Mouse (Mus musculus) embryonic facial prominence, embryonic 11.5 days (tissue): ENCODE measurements at regions not wholly inside any gene's neighbourhood (a gene's known extent, or its start where the extent isn't known, plus 50 kb on each side); places are given as distances from the start of the nearest gene placed in this dataset.

Experiments
- ATAC-seq: fragments of 200-750 bp; cut with Nextera tagmentation; replicated peaks from 2 replicates; pipeline ENCODE4 v1.8.0; 2017; ENCODE audit warnings: low read depth; ENCODE audit not compliant: insufficient number of reproducible peaks, low FRiP score, low TSS enrichment
- DNase-seq: peaks from one replicate; pipeline ENCODE4 v3.0.0-alpha.2; 2015; ENCODE audit warnings: low spot score
- H3K27ac ChIP-seq: fragments of 300-500 bp; sonication (generic); replicated peaks from 2 replicates; pipeline ENCODE4 v1.5.1; 2014; ENCODE audit warnings: mild to moderate bottlenecking, low read depth, low read length, control low read depth
- H3K27me3 ChIP-seq: fragments of 300-500 bp; sonication (generic); 2 replicates; pipeline ENCODE4 v1.6.1; 2014; ENCODE audit warnings: mild to moderate bottlenecking, low read length, moderate library complexity, mixed read lengths; ENCODE audit not compliant: control insufficient read depth, insufficient read depth
- H3K36me3 ChIP-seq: fragments of 300-500 bp; sonication (generic); replicated peaks from 2 replicates; pipeline ENCODE4 v1.6.1; 2014; ENCODE audit warnings: low read depth, mild to moderate bottlenecking, low read length, moderate library complexity, mixed read lengths; ENCODE audit not compliant: control insufficient read depth, insufficient read depth
- H3K4me1 ChIP-seq: fragments of 300-500 bp; sonication (generic); 2 replicates; pipeline ENCODE4 v1.6.1; 2014; ENCODE audit warnings: low read length, mixed read lengths; ENCODE audit not compliant: control insufficient read depth, insufficient read depth
- H3K4me2 ChIP-seq: fragments of 300-500 bp; sonication (generic); 2 replicates; pipeline ENCODE4 v1.6.1; 2014; ENCODE audit warnings: low read depth, mild to moderate bottlenecking, control low read depth, low read length, moderate library complexity
- H3K4me3 ChIP-seq: fragments of 300-500 bp; sonication (generic); 2 replicates; pipeline ENCODE4 v1.5.1; 2014; ENCODE audit warnings: low read depth, low read length, control low read depth
- H3K9ac ChIP-seq: fragments of 300-500 bp; sonication (generic); replicated peaks from 2 replicates; pipeline ENCODE4 v1.6.1; 2014; ENCODE audit warnings: mild to moderate bottlenecking, control low read depth, low read length
- H3K9me3 ChIP-seq: fragments of 300-500 bp; sonication (generic); replicated peaks from 2 replicates; pipeline ENCODE4 v1.6.1; 2016; ENCODE audit warnings: mild to moderate bottlenecking, low read length, inconsistent platforms, mixed read lengths; ENCODE audit not compliant: control insufficient read depth
- WGBS: fragments of 180-500 bp; shearing (Covaris S2); extraction: QIAGEN DNeasy Blood & Tissue Kit; methylation state at CpG from one replicate; pipeline ENCODE4 v1.1.7; 2014; 5-methylcytosine and 5-hydroxymethylcytosine counted together

DNA sequence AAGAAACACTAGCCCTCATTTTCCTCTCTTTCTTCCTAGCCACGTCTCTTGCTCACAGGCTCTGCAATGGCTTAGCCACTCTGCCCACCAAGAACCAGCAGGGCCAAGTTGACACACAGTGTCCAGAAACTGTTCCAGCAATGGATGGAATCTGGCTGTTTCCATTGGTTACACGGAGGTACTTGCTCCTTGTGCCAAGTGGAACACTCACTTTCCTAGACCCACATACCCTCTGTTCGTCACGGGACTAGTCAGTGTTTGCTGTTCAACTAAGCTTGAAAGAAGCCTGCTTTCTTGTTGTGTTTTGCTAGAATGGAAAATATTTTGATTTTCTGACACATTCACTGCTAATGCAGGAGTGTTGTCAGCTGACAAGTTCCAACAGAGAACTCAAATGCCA lies 575.7 kb upstream of the Gulo start:
- no peaks in the 10 kb centered on the region for H3K9me3 ChIP-seq
- H3K36me3 ChIP-seq = no peaks in the 10 kb centered on the region
- DNase-seq = no peak
- H3K9ac ChIP-seq = no peak overlapping the region
- WGBS = 79% methylated on average over 4 of the region's 4 CpGs
- no peak overlapping the region for H3K4me2 ChIP-seq
- no peaks in the 10 kb centered on the region for H3K4me1 ChIP-seq
- ATAC-seq = no peak
- H3K4me3 ChIP-seq = no peak overlapping the region
- H3K27me3 ChIP-seq = no peaks in the 10 kb centered on the region
- H3K27ac ChIP-seq = no peak overlapping the region

DNA sequence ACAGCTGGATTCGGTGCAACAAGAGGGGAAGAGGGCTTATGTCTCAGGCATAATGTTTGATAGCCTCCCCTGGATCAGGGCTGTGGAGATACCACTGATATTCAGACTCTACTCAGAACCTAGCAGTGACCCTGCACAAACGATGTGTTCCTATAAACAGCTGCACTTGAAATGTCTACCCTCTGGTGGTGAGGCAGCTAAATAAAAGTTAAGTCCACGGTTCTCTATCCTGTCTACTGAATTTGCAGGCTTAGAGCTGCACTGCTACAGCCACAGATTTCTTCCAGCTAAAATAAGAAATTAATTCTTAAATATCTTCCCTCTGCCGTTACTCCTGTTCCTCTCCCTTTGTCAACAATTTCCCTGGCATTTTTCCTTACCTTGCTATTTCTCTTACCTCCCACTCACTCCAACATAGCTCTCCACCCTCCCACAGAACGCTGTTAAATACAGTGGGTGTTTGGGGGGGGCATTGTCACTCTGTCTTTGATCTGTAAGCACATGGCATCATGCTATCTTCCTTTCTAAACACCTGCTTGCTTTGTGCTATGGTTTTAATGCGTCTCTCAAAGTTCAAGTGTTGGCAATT lies 571.0 kb upstream of the Gulo start:
- Histone ChIP-seq H3K4me2 (no peak overlapping the region), H3K9me3 (no peaks in the 10 kb centered on the region), H3K4me3 (no peak overlapping the region), H3K27ac (no peak overlapping the region), H3K4me1 (no peaks in the 10 kb centered on the region), H3K36me3 (no peaks in the 10 kb centered on the region), H3K9ac (no peak overlapping the region), H3K27me3 (no peaks in the 10 kb centered on the region)
- ATAC-seq (no peak), DNase-seq (no peak)
- WGBS = 83% methylated on average over 6 of the region's 6 CpGs

DNA sequence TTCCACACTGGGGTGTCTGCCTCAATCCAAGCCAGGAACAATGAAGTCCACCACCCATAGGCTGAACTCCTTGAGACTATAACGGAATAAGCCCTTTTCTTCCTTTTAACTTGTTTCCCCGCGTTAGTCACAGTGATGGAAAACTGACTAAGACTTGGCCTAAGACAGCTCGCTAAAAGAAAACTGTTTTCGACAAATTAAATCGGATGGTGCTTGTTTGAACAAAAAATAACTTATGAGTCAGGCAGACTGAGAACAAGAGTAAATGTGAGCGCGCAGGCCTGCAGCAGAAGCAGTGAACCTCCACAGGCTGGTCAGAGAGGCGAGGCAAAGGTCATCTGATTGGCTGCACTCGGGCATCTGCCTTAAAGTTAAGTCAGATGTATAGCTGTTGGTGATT lies 557.6 kb upstream of the Gulo start:
- no peak for DNase-seq
- Histone ChIP-seq H3K4me3 (no peak overlapping the region), H3K4me1 (no peaks in the 10 kb centered on the region), H3K36me3 (no peaks in the 10 kb centered on the region), H3K9me3 (no peaks in the 10 kb centered on the region), H3K4me2 (no peak overlapping the region), H3K27ac (no peak overlapping the region), H3K9ac (no peak overlapping the region), H3K27me3 (no peaks in the 10 kb centered on the region)
- ATAC-seq = no peak
- 81% methylated on average over 10 of the region's 10 CpGs for WGBS

- no peak overlapping the region for H3K4me2 ChIP-seq
- H3K9ac ChIP-seq = no peak overlapping the region
- H3K4me1 ChIP-seq = no peaks in the 10 kb centered on the region
- no peak overlapping the region for H3K4me3 ChIP-seq
- 62% methylated on average over 4 of the region's 4 CpGs for WGBS
- no peaks in the 10 kb centered on the region for H3K27me3 ChIP-seq
- H3K27ac ChIP-seq = no peak overlapping the region
- DNase-seq = no peak
- no peaks in the 10 kb centered on the region for H3K36me3 ChIP-seq
- ATAC-seq = no peak
- no peaks in the 10 kb centered on the region for H3K9me3 ChIP-seq
Measured at GRCm38 (mm10) chr14:66562744-66563143, 553.7 kb upstream of the Gulo start.

DNA sequence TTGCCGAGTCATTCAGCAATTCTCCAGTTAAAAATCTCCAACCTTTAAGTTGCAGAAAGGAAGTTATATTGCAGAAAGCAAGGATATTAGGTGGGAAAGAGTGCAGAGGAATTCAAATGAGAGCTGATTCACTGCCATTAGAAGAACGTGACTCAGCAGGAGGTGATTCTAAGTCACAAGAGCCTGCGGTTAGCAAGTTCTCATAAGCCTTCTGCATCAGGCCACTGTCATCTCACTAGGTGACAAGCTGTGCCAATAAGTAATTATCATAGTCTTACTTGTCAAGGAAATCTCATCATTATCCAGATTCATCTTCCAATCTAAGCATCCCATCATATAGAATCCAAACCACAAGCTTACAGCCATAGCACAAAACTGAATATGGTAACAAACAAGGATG lies 552.7 kb upstream of the Gulo start:
- H3K36me3 ChIP-seq = no peaks in the 10 kb centered on the region
- no peak overlapping the region for H3K4me2 ChIP-seq
- H3K9me3 ChIP-seq = no peaks in the 10 kb centered on the region
- no peak overlapping the region for H3K9ac ChIP-seq
- no peaks in the 10 kb centered on the region for H3K4me1 ChIP-seq
- WGBS = 77% methylated on average over 3 of the region's 3 CpGs
- no peaks in the 10 kb centered on the region for H3K27me3 ChIP-seq
- DNase-seq (no peak), ATAC-seq (no peak)
- H3K4me3 ChIP-seq = no peak overlapping the region
- no peak overlapping the region for H3K27ac ChIP-seq

- Histone ChIP-seq H3K9ac (no peak overlapping the region), H3K4me2 (no peak overlapping the region), H3K4me3 (no peak overlapping the region), H3K4me1 (no peaks in the 10 kb centered on the region), H3K9me3 (no peaks in the 10 kb centered on the region), H3K27me3 (no peaks in the 10 kb centered on the region), H3K36me3 (no peaks in the 10 kb centered on the region), H3K27ac (no peak overlapping the region)
- ATAC-seq (no peak), DNase-seq (no peak)
- WGBS = 92% methylated on average over 5 of the region's 5 CpGs
Measured at GRCm38 (mm10) chr14:66561042-66561590, 552.1 kb upstream of the Gulo start.

DNA sequence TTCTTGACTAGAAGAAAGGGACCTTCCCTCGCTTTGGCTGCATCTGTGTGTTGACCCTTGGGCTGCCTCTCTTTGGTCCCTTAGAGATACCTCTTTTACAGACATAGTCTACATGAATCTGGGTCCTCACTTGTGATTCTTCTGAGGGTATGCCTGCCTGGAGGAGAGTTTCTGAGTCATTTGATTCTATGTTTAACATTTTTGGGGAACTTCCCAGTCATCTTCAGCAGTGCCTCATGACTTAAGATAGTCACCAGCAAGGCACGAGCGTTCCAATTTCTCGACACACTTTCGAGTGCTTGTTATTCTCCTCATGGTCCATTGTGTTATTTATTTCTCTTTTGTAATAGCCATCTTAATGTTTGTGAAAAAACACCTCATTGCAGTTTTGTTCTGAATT lies 549.4 kb upstream of the Gulo start:
- Histone ChIP-seq H3K36me3 (no peaks in the 10 kb centered on the region), H3K27me3 (no peaks in the 10 kb centered on the region), H3K9ac (no peak overlapping the region), H3K9me3 (no peaks in the 10 kb centered on the region), H3K4me1 (no peaks in the 10 kb centered on the region), H3K4me3 (no peak overlapping the region), H3K27ac (no peak overlapping the region), H3K4me2 (no peak overlapping the region)
- ATAC-seq (no peak), DNase-seq (no peak)
- 90% methylated on average over 5 of the region's 5 CpGs for WGBS

- Histone ChIP-seq H3K4me2 (no peak overlapping the region), H3K4me1 (no peaks in the 10 kb centered on the region), H3K27me3 (no peaks in the 10 kb centered on the region), H3K36me3 (no peaks in the 10 kb centered on the region), H3K4me3 (no peak overlapping the region), H3K27ac (no peak overlapping the region), H3K9ac (no peak overlapping the region), H3K9me3 (no peaks in the 10 kb centered on the region)
- no peak for DNase-seq
- no peak for ATAC-seq
- 72% methylated on average over 8 of the region's 8 CpGs for WGBS
Measured at GRCm38 (mm10) chr14:66557631-66558030, 548.6 kb upstream of the Gulo start.
